Mouse (Mus musculus): ENCODE data around the gene Ecd.
"Not testable (repeated sequence)": the region's sequence is repeated elsewhere in the genome, so short reads cannot be mapped to it uniquely, and the experiment has no call there.

Ecd gene

GRCm38 (mm10) chr14:20324196-20324595 is 23.7 kb downstream of the Ecd start:
- DNase-seq (ENCODE audit: extremely low spot score): no peak

- DNase-seq (ENCODE audit: extremely low spot score): peak; percentile 32
Observed at GRCm38 (mm10) chr14:20319420-20319819, 28.5 kb downstream of the Ecd start.

- DNase-seq (ENCODE audit: extremely low spot score): no peak
Observed at GRCm38 (mm10) chr14:20315137-20315536, 32.8 kb downstream of the Ecd start.

DNA sequence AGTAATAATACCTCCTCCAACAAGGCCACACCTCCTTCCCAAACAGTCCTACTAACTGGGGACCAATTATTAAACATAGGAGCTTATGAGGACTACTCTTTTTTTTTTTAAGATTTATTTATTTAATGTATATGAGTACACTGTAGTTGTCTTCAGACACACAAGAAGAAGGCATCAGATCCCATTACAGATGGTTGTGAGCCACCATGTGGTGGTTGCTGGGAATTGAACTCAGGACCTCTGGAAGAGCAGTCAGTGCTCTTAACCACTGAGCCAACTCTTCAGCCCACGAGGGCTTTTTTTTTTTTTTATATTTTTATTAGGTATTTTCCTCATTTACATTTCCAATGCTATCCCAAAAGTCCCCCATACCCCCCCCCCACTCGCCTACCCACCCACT is 42.8 kb downstream of the Ecd start:
- DNase-seq (ENCODE audit: extremely low spot score): not testable (repeated sequence)

DNA sequence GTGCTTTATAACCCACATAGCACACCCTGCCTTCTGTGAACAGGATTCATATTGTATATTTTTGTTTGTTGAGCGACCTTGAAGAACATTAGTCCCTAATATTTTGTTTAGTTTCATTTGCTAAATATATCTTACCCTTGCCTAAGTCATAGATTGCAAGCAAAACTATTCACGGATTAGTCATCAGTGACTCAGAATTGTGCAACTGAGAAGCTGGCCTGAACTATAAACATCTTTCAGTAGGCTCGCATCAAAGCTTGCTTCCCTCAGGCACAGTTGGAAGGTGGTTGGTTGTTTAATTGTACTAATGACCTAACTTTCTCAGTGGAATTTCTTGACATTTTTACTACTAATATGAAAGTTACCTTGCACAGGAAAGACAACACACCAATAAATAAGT is 49.8 kb downstream of the Ecd start:
- DNase-seq (ENCODE audit: extremely low spot score): no peak

DNA sequence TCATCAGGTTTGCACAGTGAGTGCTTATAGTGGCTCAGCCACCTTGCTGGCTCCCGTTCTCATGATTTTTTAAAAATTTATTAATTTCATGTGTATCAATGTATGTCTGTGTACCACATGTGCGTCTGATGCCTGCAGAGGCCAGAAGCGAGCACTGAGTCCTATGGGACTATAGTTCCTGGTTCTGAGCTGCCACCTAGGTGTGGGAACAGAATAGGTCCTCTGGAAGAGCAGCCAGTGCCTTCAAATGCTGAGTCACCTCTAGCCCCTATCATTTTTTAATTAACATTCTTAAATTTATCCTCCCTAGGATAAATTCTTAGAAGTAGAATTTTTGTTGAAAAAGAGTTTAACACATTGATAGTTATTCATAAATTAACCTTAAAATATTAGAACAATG is 50.3 kb downstream of the Ecd start:
- DNase-seq (ENCODE audit: extremely low spot score): no peak

DNA sequence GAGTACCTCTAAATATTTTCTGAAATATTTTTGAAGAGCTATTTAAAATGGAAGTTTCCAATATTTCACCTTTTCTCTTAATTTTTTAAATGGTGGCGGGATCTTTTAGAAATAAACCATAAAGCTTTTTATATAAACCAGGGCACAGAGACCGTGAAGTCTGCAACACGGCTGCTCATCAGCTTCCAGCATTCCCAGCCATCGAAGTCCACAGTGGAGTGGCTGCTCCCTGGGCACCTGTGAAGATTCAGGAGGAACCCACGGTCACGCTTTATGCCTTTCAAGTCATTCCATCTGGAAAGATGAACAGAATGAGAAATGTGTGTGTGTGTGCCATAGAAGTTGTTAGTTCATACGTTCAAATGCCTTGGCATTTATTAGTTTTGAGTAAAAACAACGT is 53.0 kb downstream of the Ecd start:
- no peak for DNase-seq (ENCODE audit: extremely low spot score)

- peak; percentile 80 for DNase-seq (ENCODE audit: extremely low spot score)
Observed at GRCm38 (mm10) chr14:20294117-20294892, 53.6 kb downstream of the Ecd start, which contains the start of gene Nudt13. Gene Nudt13, plus strand, starts transcription at chr14:20294697.

DNA sequence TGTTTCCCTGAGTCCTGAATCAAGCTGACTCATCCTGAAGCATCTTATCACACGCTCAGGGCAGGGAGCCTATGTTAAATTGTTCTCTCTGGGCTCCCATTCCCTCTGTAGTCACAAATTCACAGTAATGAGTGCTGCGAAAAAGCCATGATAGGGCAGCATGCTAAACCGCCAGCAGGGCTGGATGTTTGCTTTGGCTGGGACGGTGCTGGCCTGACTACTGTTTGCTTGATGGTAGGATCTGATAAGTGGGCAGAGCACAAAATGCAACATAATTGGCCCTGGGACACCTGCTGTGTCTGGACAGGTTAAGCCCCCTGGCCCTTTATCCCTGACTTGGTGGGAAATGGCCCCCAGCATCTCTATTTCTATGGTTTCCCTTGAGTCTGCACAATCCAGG is 56.5 kb downstream of the Ecd start:
- no peak for DNase-seq (ENCODE audit: extremely low spot score)
